11 mouse cellular contexts compared by ENCODE assay signal in genomic region chr11:114875301-114875801, GRCm38 (mm10). TPM values are rescaled to one million over a fixed set of nuclear protein-coding genes. Genes with fewer than 3 reads are reported as not detected.
DNase-seq lines count a peak whose midpoint lies in the region; ATAC-seq and TF ChIP-seq lines count a peak whose summit lies in the region.
"Had no signal": no experiment of that assay in that cellular context is flagged by ENCODE, and none has a peak within 500 bp of the region (broad histone marks: within the 10 kb centered on the region; RNA-seq: fewer than 3 reads in every experiment).

No protein-coding gene starts in this region.

- peak; percentile 92 for DNase-seq in heart, adult 11 months
- no peak for DNase-seq in ES-E14 (ENCODE audit: low read depth, low spot score)
- no peak for DNase-seq in gastrocnemius, adult 8-10 months (ENCODE audit: low spot score in 2 of 2)
- DNase-seq in adrenal gland, postnatal 25 days, result no peak
- DNase-seq: thymus, adult 18-20 months had no signal

- 15% methylated on average over 9 of the region's 9 CpGs for WGBS in heart, embryonic 11.5 days (ENCODE audit: insufficient replicate concordance)
- WGBS in embryonic facial prominence, embryonic 13.5 days, result 3% methylated on average over 9 of the region's 9 CpGs
- WGBS in limb, embryonic 13.5 days, result 5% methylated on average over 9 of the region's 9 CpGs
- 23% methylated on average over 9 of the region's 9 CpGs for WGBS in intestine, postnatal 0 days

- in situ Hi-C loops in ES-E14 (cut with MboI; ENCODE audit: low sequenced_read_pairs in 2 of 2, unreplicated experiment in 2 of 2), result no loop called here

- H3K9me3 ChIP-seq in heart, embryonic 11.5 days (replicated peaks; ENCODE audit: control insufficient read depth, low read length), result no peaks in the 10 kb centered on the region
- no peaks in the 10 kb centered on the region for H3K9me3 ChIP-seq in ES-E14 (ENCODE audit: control insufficient read depth, insufficient read depth, low read depth, low read length)
- H3K9me3 ChIP-seq in embryonic facial prominence, embryonic 13.5 days, result no peaks in the 10 kb centered on the region
- no peaks in the 10 kb centered on the region for H3K9me3 ChIP-seq in limb, embryonic 13.5 days
- H3K9me3 ChIP-seq in intestine, postnatal 0 days (ENCODE audit: control insufficient read depth), result no peaks in the 10 kb centered on the region
- H3K9me3 ChIP-seq: forebrain, embryonic 12.5 days had no signal

- no peak overlapping the region for H3K4me2 ChIP-seq in heart, embryonic 11.5 days
- peak overlapping the region; percentile 37; the same call in 1 of the 2 replicates for H3K4me2 ChIP-seq in embryonic facial prominence, embryonic 13.5 days
- H3K4me2 ChIP-seq in limb, embryonic 13.5 days (replicated peaks), result peak overlapping the region; percentile 19
- H3K4me2 ChIP-seq in intestine, postnatal 0 days (replicated peaks; ENCODE audit: low read depth), result no peak overlapping the region
- H3K4me2 ChIP-seq: forebrain, embryonic 12.5 days had no signal

- no peak overlapping the region for H3K4me3 ChIP-seq in heart, embryonic 11.5 days (ENCODE audit: low read depth, low read length)
- no peak overlapping the region for H3K4me3 ChIP-seq in ES-E14 (ENCODE audit: insufficient read depth in 1 of 2, low read depth in 1 of 2, low read length in 2 of 2, poor library complexity in 1 of 2, severe bottlenecking in 1 of 2)
- H3K4me3 ChIP-seq in embryonic facial prominence, embryonic 13.5 days, result no peak overlapping the region
- no peak overlapping the region for H3K4me3 ChIP-seq in limb, embryonic 13.5 days
- H3K4me3 ChIP-seq in intestine, postnatal 0 days (ENCODE audit: low read depth, low read length), result no peak overlapping the region
- H3K4me3 ChIP-seq: forebrain, embryonic 12.5 days had no signal

- H3K27ac ChIP-seq in heart, embryonic 11.5 days (ENCODE audit: low read depth, low read length), result no peak overlapping the region
- peak overlapping the region; percentile 37; the same call in 1 of the 2 replicates for H3K27ac ChIP-seq in ES-E14 (ENCODE audit: insufficient read depth, low read depth, low read length, poor library complexity, severe bottlenecking)
- 0 out of 2 replicates have a peak overlapping the region, but pooled peaks have one; percentile 7 for H3K27ac ChIP-seq in embryonic facial prominence, embryonic 13.5 days
- H3K27ac ChIP-seq in limb, embryonic 13.5 days, result no peak overlapping the region
- H3K27ac ChIP-seq in intestine, postnatal 0 days (ENCODE audit: low read depth, low read length), result no peak overlapping the region
- H3K27ac ChIP-seq: forebrain, embryonic 12.5 days had no signal

- H3K27me3 ChIP-seq in heart, embryonic 11.5 days (ENCODE audit: control insufficient read depth, insufficient read depth, low read length), result no peaks in the 10 kb centered on the region
- H3K27me3 ChIP-seq in embryonic facial prominence, embryonic 13.5 days, result no peaks in the 10 kb centered on the region
- H3K27me3 ChIP-seq in limb, embryonic 13.5 days, result no peaks in the 10 kb centered on the region
- no peaks in the 10 kb centered on the region for H3K27me3 ChIP-seq in intestine, postnatal 0 days (replicated peaks; ENCODE audit: control insufficient read depth, insufficient read depth, low read length)
- H3K27me3 ChIP-seq: forebrain, embryonic 12.5 days had no signal

- no peak overlapping the region for H3K9ac ChIP-seq in heart, embryonic 11.5 days (ENCODE audit: low read depth, low read length)
- H3K9ac ChIP-seq in ES-E14 (ENCODE audit: insufficient read depth, low read depth, low read length, poor library complexity, severe bottlenecking), result peak overlapping the region; percentile 30; the same call in 1 of the 2 replicates
- peak overlapping the region; percentile 32; the same call in 1 of the 2 replicates for H3K9ac ChIP-seq in embryonic facial prominence, embryonic 13.5 days
- H3K9ac ChIP-seq in limb, embryonic 13.5 days, result peak overlapping the region; percentile 19
- no peak overlapping the region for H3K9ac ChIP-seq in intestine, postnatal 0 days (ENCODE audit: low read depth, low read length)
- H3K9ac ChIP-seq: forebrain, embryonic 12.5 days had no signal

- peaks cover 1% of the 10 kb centered on the region; the same call in 1 of the 2 replicates for H3K36me3 ChIP-seq in heart, embryonic 11.5 days (ENCODE audit: control insufficient read depth, insufficient read depth, low read length)
- peaks cover 7% of the 10 kb centered on the region; the same call in 1 of the 2 replicates for H3K36me3 ChIP-seq in ES-E14 (ENCODE audit: control insufficient read depth, insufficient read depth, low read length, poor library complexity, severe bottlenecking)
- peaks cover 17% of the 10 kb centered on the region for H3K36me3 ChIP-seq in embryonic facial prominence, embryonic 13.5 days
- H3K36me3 ChIP-seq in limb, embryonic 13.5 days, result peaks cover 29% of the 10 kb centered on the region
- H3K36me3 ChIP-seq in intestine, postnatal 0 days (ENCODE audit: control insufficient read depth, insufficient read depth), result no peaks in the 10 kb centered on the region
- H3K36me3 ChIP-seq: forebrain, embryonic 12.5 days had no signal

- TF ChIP-seq CTCF in intestine, postnatal 0 days (IDR thresholded peaks at IDR 0.05; ENCODE audit: low read depth), result no peak

- no peak for ATAC-seq in heart, embryonic 11.5 days (replicated peaks; ENCODE audit: insufficient number of reproducible peaks, low FRiP score, low TSS enrichment)
- ATAC-seq in embryonic facial prominence, embryonic 13.5 days (ENCODE audit: insufficient number of reproducible peaks, insufficient read depth, low FRiP score, low TSS enrichment, low read depth), result no peak
- no peak for ATAC-seq in limb, embryonic 13.5 days (ENCODE audit: low FRiP score, low read depth)
- no peak for ATAC-seq in intestine, postnatal 0 days

- H3K4me1 ChIP-seq in heart, embryonic 11.5 days (ENCODE audit: control insufficient read depth, insufficient read depth, low read length), result peaks cover 22% of the 10 kb centered on the region
- H3K4me1 ChIP-seq in ES-E14 (ENCODE audit: control insufficient read depth in 2 of 2, insufficient read depth in 2 of 2, low read length in 2 of 2, poor library complexity in 1 of 2), result peaks cover 13 to 50% of the 10 kb centered on the region in 2 experiments
- H3K4me1 ChIP-seq in embryonic facial prominence, embryonic 13.5 days, result peaks cover 46% of the 10 kb centered on the region
- H3K4me1 ChIP-seq in limb, embryonic 13.5 days, result peaks cover 33% of the 10 kb centered on the region
- no peaks in the 10 kb centered on the region for H3K4me1 ChIP-seq in intestine, postnatal 0 days (replicated peaks; ENCODE audit: control insufficient read depth, insufficient read depth, low read length)

TF ChIP-seq in ES-E14, 5 proteins besides CTCF, POLR2A, EP300 and RAD21:
- no peak for TF ChIP-seq CHD2 (IDR thresholded peaks at IDR 0.05; ENCODE audit: low read depth, low read length)
- TF ChIP-seq ZC3H11A (IDR thresholded peaks at IDR 0.05; ENCODE audit: borderline replicate concordance, low read depth, low read length), result no peak
- TF ChIP-seq MAFK (IDR thresholded peaks at IDR 0.05; ENCODE audit: insufficient read depth, low read depth, low read length), result no peak
- no peak for TF ChIP-seq ZNF384 (IDR thresholded peaks at IDR 0.05; ENCODE audit: low read depth, low read length)
- no peak for TF ChIP-seq HCFC1 (IDR thresholded peaks at IDR 0.05; ENCODE audit: borderline replicate concordance, insufficient read depth, low read length)

RNA-seq across cellular contexts. Expression of gene Cd300a, which starts 14.5 kb away (rescaled TPM):
- polyA plus RNA-seq in heart, embryonic 11.5 days (2014; fragmentation: Nextera tagmentation; extraction: Ambion mirVana), result 0.84 and 1.4 TPM in 2 replicates
- 0.22 and 0.58 TPM in 2 replicates for total RNA-seq in ES-E14 (2012; rRNA removed)
- 1.0 and 2.3 TPM in 2 replicates for polyA plus RNA-seq in embryonic facial prominence, embryonic 13.5 days (2015; fragmentation: Nextera tagmentation; extraction: Ambion mirVana)
- polyA plus RNA-seq in limb, embryonic 13.5 days (2015; fragmentation: Nextera tagmentation; extraction: Ambion mirVana), result 1.6 and 1.9 TPM in 2 replicates
- total RNA-seq in gastrocnemius, adult 8-10 months (2022), result under 1 TPM; 0.29 to 0.54 (median 0.34) TPM
- 2.2 and 2.3 TPM in 2 replicates for polyA plus RNA-seq in intestine, postnatal 0 days (2015; fragmentation: Nextera tagmentation; extraction: Ambion mirVana)
- 0.76 and 0.95 TPM in 2 replicates for total RNA-seq in adrenal gland, postnatal 25 days (2021)

RNA-seq across cellular contexts. Expression of gene Gprc5c, which starts 24.4 kb away (rescaled TPM):
- 21.8 and 23.0 TPM in 2 replicates for polyA plus RNA-seq in heart, embryonic 11.5 days (2014; fragmentation: Nextera tagmentation; extraction: Ambion mirVana)
- 35.9 and 36.5 TPM in 2 replicates for total RNA-seq in ES-E14 (2012; rRNA removed)
- 44.4 and 44.8 TPM in 2 replicates for polyA plus RNA-seq in embryonic facial prominence, embryonic 13.5 days (2015; fragmentation: Nextera tagmentation; extraction: Ambion mirVana)
- polyA plus RNA-seq in limb, embryonic 13.5 days (2015; fragmentation: Nextera tagmentation; extraction: Ambion mirVana), result 56.2 and 60.0 TPM in 2 replicates
- total RNA-seq in gastrocnemius, adult 8-10 months (2022), result 10 to 100 TPM; 31.9 to 49.5 (median 39.2) TPM
- polyA plus RNA-seq in intestine, postnatal 0 days (2015; fragmentation: Nextera tagmentation; extraction: Ambion mirVana), result 2.3 and 2.8 TPM in 2 replicates
- 5.4 and 13.9 TPM in 2 replicates for total RNA-seq in adrenal gland, postnatal 25 days (2021)
- polyA plus RNA-seq: CD4-positive, CD25-positive, alpha-beta regulatory T cell, adult 4 months had no signal

RNA-seq across cellular contexts. Expression of gene Cd300lb, which starts 58.8 kb away (rescaled TPM):
- 1.7 and 2.4 TPM in 2 replicates for polyA plus RNA-seq in heart, embryonic 11.5 days (2014; fragmentation: Nextera tagmentation; extraction: Ambion mirVana)
- total RNA-seq in ES-E14 (2012; rRNA removed), result not detected in 2 replicates
- polyA plus RNA-seq in embryonic facial prominence, embryonic 13.5 days (2015; fragmentation: Nextera tagmentation; extraction: Ambion mirVana), result 0.15 and 0.32 TPM in 2 replicates
- polyA plus RNA-seq in limb, embryonic 13.5 days (2015; fragmentation: Nextera tagmentation; extraction: Ambion mirVana), result 0.14 and 0.19 TPM in 2 replicates
- under 1 TPM; 0.12 to 0.17 (median 0.16) TPM for total RNA-seq in gastrocnemius, adult 8-10 months (2022)
- polyA plus RNA-seq in intestine, postnatal 0 days (2015; fragmentation: Nextera tagmentation; extraction: Ambion mirVana), result 0.07 and 0.14 TPM in 2 replicates
- total RNA-seq in adrenal gland, postnatal 25 days (2021), result 0.57 and 0.64 TPM in 2 replicates
- polyA plus RNA-seq: forebrain, embryonic 12.5 days had no signal

Comparison
In these comparisons a context has a peak if more than half of its experiments do, and no peak if none do; other contexts are left out.
1. H3K27ac ChIP-seq: peak in ES-E14 (single experiment) and embryonic facial prominence, embryonic 13.5 days (single experiment); none in heart, embryonic 11.5 days (single experiment), limb, embryonic 13.5 days (single experiment) and intestine, postnatal 0 days (single experiment).
2. H3K4me2 ChIP-seq: peak in embryonic facial prominence, embryonic 13.5 days (single experiment) and limb, embryonic 13.5 days (single experiment); none in heart, embryonic 11.5 days (single experiment) and intestine, postnatal 0 days (single experiment).
3. H3K9ac ChIP-seq: peak in ES-E14 (single experiment), embryonic facial prominence, embryonic 13.5 days (single experiment) and limb, embryonic 13.5 days (single experiment); none in heart, embryonic 11.5 days (single experiment) and intestine, postnatal 0 days (single experiment).